Mouse (Mus musculus) small intestine, adult 2 months (tissue): ENCODE data around the gene Ndufaf8.

Experiments
- CTCF ChIP-seq: fragments of 200-500 bp; IDR thresholded peaks from 2 replicates; pipeline ENCODE4 v1.5.1; 2012; ENCODE audit warnings: low read depth, mild to moderate bottlenecking, control low read depth, inconsistent platforms, low read length, moderate library complexity, mixed read lengths; ENCODE audit not compliant: insufficient replicate concordance, insufficient read length; ENCODE audit errors: extremely low read depth
- POLR2A ChIP-seq: fragments of 200-500 bp; IDR thresholded peaks from 2 replicates; pipeline ENCODE4 v1.6.1; 2012; ENCODE audit warnings: low read depth, mild to moderate bottlenecking, control low read depth, inconsistent platforms, low read length, moderate library complexity

DNA sequence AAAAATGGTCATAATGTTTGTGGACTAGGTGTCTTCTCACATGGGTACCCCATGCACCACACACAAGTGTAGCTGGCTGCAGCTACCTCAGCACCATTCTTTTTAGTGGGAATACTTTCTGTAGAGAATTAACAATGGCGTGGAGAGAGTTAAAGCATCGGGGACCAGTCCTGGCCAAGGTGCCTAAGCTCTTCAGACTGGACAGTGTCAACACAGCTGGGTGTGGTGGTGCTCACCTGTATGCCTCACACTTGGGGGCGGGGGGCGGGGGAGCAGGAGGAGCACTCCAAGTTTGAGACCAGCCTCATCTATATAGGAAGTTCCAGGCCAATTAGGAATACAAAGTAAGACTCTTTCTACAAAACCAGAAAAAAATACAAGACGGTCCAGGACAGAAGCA is 35.4 kb downstream of the Ndufaf8 start:
- TF ChIP-seq POLR2A, result no peak
- TF ChIP-seq CTCF, result no peak
